Mouse (Mus musculus) heart, adult 10 weeks (tissue): ENCODE results near the gene Dcun1d5. TPM values are rescaled to one million over a fixed set of nuclear protein-coding genes. Genes with fewer than 3 reads are reported as not detected.

Experiments used
- polyA plus RNA-seq: library from polyadenylated mRNA; stranded (reverse); fragments of 350-450 nt; fragmentation: Illumina TruSeq; extraction: RNeasy Lipid Tissue Mini Kit (QIAGEN cat#74804); gene quantifications from one replicate; pipeline ENCODE4 v1.2.3, GENCODE M21; 2014; ENCODE audit warnings: low read depth, low replicate concordance

Gene Dcun1d5
- polyA plus RNA-seq = 66.8 TPM

DNA sequence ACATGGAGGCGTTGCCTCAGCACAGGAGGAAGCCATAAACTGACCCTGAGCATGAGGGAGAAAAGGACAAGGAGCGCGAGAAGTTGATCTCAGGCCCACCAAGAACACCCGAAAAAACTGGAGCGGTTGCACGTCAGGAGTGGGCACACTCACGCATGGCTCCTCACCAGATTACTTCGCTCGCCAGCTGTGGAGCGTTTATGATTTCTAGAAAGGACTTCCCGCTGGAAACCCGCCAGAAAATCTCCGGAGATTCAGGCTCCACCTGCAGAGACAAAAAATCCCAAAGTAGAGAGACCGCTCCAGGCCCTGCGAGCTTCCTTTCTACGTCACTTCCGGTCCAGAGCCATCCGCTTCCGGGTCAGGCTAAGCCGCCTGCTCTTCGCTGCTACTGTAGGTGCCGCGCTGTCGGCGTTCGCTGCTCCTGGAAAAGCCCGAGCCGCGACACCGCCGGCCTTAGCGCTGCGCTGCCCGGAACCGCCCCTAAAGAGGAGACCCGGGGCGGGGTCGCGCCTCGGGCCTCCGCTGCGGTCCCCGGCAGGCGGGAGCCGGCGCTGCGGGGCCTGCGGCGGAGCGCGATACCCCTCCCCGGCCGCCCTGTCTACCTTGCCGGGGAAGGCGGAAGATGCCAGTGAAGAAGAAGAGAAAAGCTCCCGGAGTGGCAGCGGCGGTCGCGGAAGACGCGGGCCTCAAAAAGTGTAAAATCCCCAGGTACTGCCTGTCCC, at the start of gene Dcun1d5, which contains the start of gene Dync2h1:
TSS of gene Dcun1d5 (plus strand) at position 349 of the 725 bp plus-strand sequence.
TSS of gene Dync2h1 (minus strand) at position 275 of the 725 bp plus-strand sequence.

Other genes with a start within 250 kb of the Dcun1d5 start
- 0.79 TPM for gene Dync2h1, start 74 bp upstream of the Dcun1d5 start, polyA plus RNA-seq
- 0.16 TPM for gene Mmp13, start 88.0 kb downstream of the Dcun1d5 start, polyA plus RNA-seq
- gene Mmp12, start 159.9 kb downstream of the Dcun1d5 start, polyA plus RNA-seq = 0.58 TPM
- gene Mmp1b, start 203.5 kb downstream of the Dcun1d5 start, polyA plus RNA-seq = not detected